Mouse (Mus musculus) G1E (cell line): Measurements from ENCODE around the gene Birc6.

Experiments
- CTCF ChIP-seq: IDR thresholded peaks from 2 replicates; pipeline ENCODE4 v1.5.1; 2012; ENCODE audit warnings: low read depth, low read length, inconsistent platforms, mixed read lengths
- GATA1 ChIP-seq: IDR thresholded peaks from 2 replicates; pipeline ENCODE4 v1.6.1; 2012; ENCODE audit warnings: borderline replicate concordance, low read length, inconsistent platforms, mixed read lengths
- GATA2 ChIP-seq: IDR thresholded peaks from 2 replicates; pipeline ENCODE4 v1.6.1; 2012; ENCODE audit warnings: low read depth, low read length, inconsistent platforms, borderline replicate concordance
- POLR2AphosphoS5 ChIP-seq: IDR thresholded peaks from 2 replicates; pipeline ENCODE4 v1.6.1; 2012; ENCODE audit warnings: low read depth, low read length, inconsistent platforms; ENCODE audit not compliant: insufficient replicate concordance
- TAL1 ChIP-seq: conservative IDR thresholded peaks from 2 replicates; pipeline ENCODE4 v1.6.1; 2012; ENCODE audit warnings: low read depth, low read length, inconsistent platforms, mixed read lengths

- TF ChIP-seq CTCF (no peak), GATA1 (no peak), TAL1 (no peak), POLR2AphosphoS5 (no peak), GATA2 (no peak)
Observed at GRCm38 (mm10) chr17:74668010-74668409, 139.9 kb downstream of the Birc6 start.
